Mouse (Mus musculus) left cerebral cortex, adult 9 months (tissue): ENCODE data around the gene Ftsj3.

Experiments
- DNase-seq, 2 experiments: peaks; one replicate each; pipeline ENCODE4 v3.0.0; 2022; ENCODE audit warnings: low spot score in 2 of 2

Ftsj3 gene

DNA sequence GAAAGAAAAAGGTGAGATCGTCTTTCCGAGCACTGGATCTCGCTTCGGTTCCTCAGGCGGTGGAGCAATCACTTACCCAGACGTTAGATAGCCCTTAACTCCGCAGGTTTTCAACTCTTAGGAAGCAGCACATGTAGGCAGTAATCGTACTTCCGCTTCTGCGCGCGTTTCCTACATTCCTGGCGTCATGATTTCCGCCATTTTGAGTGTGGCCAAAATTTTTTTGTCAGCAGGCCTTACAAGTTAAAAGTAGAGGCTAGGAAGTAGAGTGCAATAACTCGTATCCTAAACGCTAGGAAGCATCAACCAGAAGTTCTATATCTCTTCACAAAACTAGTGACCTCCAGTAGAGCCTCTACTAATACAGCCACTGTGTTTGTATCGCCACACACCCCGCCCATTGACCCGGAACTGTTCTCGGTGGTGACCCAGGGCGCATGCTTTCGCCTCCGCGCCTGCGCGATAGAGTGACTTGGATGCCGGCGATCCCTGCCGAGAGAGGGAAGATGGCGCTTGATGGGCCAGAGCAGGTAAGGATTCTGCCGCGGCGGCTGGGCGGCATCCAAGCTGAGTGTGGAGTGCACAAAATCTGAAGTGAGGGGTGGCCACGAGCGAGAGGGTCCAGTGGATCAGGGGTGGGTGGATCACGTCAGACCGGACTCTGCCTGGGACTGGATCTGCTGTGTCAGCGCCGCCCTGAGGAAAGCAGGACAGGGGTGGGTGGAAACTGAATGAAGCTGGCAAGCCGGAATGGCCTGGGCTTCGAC, at the start of gene Ftsj3, which contains the start of gene Psmc5:
Ftsj3 (minus strand) TSS at position 395 of the 767 bp plus-strand sequence.
Psmc5 (plus strand) TSS at position 470 of the 767 bp plus-strand sequence.
- peak; percentile 92 to 99 for DNase-seq

DNA sequence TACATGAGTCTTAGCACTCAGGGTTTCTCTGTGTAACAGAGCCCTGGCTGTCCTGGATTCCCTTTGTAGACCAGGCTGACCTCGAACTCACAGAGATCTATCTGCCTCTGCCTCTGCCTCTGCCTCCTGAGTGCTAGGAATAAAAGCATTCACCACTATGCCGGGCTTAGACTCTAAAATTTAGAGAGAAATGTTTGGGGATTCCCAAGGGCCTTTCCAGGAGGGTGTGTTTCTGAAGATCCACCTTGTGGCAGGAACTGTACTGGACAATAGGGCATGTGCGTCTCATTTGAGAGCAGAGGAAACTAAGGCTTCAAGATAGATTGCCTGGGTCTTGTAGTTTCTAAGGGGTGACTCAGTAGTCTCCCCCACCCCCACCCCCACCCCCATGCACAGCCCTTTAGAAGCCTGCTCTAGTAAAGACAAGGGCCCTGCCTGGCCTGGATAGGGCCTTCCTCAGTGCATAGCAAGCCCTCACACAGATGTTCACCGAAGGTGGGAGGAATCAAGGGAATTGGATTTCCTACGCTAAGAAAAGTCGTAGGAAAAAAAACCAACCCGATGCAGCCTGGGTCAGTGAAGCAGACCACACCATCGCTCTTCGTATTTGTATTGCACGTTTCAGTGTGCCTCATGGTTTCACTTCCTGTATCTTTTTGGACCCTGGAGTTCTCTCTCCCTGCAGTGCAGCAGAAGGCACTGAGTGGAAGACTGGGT, 49.6 kb upstream of the Ftsj3 start:
- DNase-seq, result no peak

- peak in 1 of 2 experiments; percentile 16 for DNase-seq
Measured at GRCm38 (mm10) chr11:106302634-106303033, 46.8 kb upstream of the Ftsj3 start.

DNA sequence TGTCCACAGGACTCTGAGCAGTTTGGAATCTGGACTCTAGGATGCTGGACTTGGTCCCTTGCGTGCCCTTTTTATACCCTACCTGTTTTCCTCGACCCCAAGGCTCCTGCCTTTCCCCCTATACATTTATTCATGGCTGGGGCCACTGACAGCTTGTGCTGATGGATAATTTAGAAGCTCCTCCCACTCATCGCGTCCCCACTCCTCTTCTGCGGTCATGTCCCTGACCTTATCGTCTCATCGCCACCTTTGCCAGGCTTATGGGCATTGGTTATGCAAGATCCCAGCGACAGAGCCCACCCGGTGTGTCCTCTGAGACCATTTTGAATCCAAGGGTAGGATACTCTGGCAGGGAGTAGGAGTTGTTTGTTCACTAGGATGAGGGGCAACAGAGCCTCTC, 45.9 kb upstream of the Ftsj3 start, which contains the start of gene Gh:
Gh (minus strand) TSS at position 101 of the 400 bp plus-strand sequence.
- no peak for DNase-seq

- DNase-seq, result no peak
Measured at GRCm38 (mm10) chr11:106291861-106292260, 36.0 kb upstream of the Ftsj3 start.

- DNase-seq, result no peak
Measured at GRCm38 (mm10) chr11:106290376-106290775, 34.5 kb upstream of the Ftsj3 start.

DNA sequence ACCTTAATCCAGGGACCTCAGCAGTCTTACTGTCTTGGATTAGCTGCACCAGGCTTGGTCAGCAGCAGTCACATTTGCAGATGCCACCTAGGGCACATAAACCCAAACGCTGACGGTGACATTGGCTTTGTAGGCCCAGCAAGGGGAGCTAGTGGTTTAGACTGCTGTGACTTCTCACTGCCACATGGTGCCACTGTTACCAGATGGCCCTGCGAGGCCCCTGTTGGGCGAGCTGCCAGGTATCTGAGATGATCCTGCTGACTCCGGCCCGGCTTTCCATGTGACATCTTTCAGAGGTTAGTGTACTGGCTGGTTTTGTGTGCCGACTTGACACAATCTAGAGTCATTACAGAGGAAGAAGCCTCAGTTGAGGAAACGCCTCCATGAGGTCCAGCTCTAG, 33.5 kb upstream of the Ftsj3 start:
- DNase-seq, result no peak

DNA sequence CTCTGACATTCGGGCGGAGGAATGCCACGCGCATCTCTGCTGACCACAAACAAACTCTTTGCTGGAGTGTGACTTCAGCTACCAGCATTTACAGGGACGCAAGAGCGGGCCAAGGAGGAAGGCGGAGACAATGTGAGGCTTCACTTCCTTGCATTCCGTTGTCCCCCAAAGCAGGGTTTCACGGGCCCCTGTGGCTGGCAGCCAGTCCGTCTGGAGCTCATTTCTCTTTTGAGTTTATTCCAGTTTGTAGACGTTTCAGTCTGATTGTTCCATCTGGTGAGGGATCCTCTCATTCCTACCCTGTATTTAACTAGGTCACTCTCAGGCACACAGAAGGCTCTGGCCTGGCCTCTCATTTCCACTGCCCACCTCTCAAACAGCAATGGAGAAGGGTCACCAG, 31.1 kb upstream of the Ftsj3 start:
- DNase-seq, result no peak

DNA sequence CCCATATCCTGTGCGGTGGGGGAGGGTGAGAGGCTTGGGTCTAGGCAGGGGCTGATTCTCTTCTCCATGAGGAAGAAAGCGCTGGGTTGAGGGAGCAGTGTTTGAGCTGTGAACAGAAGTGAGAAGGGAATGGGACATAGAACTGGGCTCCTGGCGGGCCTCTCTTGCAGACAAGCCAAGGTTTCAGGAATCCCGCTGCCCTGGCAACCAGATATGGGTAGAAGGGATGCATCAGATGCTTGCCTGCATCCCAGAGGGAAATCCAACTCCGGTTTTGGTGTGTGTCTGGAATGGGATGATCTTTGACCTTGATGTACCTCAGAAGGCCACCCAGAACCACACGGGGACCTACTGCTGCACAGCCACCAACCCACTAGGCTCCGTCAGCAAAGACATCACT, 30.3 kb upstream of the Ftsj3 start:
- DNase-seq, result no peak

- no peak for DNase-seq
Measured at GRCm38 (mm10) chr11:106284126-106284525, 28.2 kb upstream of the Ftsj3 start.

DNA sequence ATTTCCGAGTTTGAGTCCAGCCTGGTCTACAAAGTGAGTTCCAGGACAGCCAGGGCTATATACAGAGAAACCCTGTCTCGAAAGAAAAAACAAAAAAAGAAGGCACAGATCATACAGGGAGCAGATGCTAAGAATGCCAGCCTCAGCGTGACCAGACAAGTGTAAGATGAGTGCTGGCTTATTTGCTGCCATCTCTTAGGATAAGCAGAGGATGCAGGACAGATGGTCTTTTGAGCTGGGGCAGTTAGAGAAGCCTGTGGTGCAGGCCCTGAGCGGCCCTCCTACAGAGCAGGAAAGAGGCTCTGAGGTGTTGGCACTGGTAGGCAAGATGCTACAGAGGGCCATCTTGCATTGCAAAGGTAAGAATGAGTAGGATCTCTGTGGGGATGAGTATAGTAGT, 27.5 kb upstream of the Ftsj3 start:
- no peak for DNase-seq

DNA sequence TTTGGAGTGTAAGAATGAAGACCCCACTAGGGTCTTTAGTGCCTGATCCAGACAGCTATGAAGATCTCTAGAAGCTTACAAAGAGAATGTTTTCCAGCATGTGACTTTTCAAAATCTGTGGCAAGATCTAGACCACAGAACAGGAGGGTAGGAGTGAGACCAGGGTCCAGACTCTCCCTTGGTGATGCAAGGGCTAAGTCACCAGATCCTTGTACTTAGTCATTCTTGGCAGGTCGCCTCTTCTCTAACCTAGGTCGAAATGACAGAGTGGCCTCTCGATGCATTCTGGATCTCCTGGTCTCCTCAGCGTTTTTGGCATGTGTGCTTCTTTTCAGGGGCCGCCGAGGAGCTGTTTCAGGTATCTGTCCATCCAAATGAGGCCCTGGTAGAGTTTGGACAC, 26.6 kb upstream of the Ftsj3 start:
- no peak for DNase-seq

GRCm38 (mm10) chr11:106276454-106276853, 20.6 kb upstream of the Ftsj3 start, which contains the start of gene Tcam1:
TSS of gene Tcam1 (plus strand) at chr11:106276672.
- peak; percentile 75 to 96 for DNase-seq

DNA sequence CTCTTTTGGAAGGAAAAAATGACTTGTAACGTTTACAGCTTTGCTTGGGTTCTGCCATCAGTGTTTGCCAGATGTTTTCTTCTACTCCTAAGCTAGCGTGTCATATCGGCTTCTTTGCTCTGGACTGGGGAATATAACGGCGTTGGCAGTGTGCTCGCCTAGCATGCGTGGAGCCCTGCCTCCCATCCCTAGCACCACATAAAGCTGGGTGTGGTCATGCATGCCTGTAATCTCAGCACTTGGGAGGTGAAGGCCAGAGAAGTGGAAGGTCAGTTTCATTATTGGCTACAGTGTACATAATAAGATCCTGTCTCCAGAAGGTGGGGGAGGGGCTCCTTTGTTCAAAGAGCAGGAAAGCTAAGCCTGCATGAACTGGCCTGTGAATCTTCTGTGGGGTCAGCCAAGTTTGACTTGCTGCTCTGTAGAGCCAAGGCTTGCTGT, 19.1 kb upstream of the Ftsj3 start:
- no peak for DNase-seq

DNA sequence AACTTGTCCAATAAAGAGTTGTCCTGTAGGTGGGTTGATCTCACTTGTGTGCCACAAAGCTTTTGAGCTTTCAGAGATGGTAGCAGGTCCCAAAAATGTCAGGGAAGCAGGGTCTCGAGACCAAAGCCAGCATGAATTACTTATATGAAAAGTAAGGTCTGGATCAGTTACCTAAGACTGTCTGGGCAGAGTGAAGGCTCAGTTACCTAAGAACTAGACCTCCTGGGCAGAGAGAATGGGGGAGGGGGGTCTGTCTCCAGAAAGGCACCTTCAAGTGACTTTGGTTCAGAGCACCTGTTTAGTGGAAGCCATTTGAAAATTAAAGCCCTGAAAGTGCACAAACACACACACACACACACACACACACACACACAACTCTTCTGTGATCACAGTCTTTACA, 18.5 kb upstream of the Ftsj3 start:
- DNase-seq, result no peak

DNA sequence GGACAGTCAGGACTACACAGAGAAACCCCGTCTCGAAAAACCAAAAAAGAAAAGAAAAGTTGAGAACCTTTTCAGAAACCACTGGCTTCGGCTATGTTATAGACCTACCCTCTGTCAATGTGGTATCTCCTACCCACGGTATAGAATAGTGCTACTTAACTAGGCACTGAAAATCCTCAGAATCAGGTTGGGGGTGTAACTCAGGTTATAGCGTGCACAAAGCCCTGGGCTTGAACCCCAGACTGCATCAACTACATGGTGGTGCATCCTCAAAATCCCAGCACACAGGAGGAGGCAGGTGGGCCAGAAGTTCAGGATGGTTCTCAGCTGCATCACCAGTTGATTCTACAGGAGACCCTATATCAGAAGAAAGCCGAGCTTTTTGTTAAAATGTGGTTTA, 17.9 kb upstream of the Ftsj3 start:
- DNase-seq, result no peak

- DNase-seq, result no peak
Measured at GRCm38 (mm10) chr11:106273311-106273684, 17.4 kb upstream of the Ftsj3 start.

- DNase-seq, result peak; percentile 99
Measured at GRCm38 (mm10) chr11:106272644-106273310, 16.9 kb upstream of the Ftsj3 start, which contains the start of gene Smarcd2. TSS of gene Smarcd2 (minus strand) at chr11:106272972.

- no peak for DNase-seq
Measured at GRCm38 (mm10) chr11:106271794-106272643, 16.1 kb upstream of the Ftsj3 start.

DNA sequence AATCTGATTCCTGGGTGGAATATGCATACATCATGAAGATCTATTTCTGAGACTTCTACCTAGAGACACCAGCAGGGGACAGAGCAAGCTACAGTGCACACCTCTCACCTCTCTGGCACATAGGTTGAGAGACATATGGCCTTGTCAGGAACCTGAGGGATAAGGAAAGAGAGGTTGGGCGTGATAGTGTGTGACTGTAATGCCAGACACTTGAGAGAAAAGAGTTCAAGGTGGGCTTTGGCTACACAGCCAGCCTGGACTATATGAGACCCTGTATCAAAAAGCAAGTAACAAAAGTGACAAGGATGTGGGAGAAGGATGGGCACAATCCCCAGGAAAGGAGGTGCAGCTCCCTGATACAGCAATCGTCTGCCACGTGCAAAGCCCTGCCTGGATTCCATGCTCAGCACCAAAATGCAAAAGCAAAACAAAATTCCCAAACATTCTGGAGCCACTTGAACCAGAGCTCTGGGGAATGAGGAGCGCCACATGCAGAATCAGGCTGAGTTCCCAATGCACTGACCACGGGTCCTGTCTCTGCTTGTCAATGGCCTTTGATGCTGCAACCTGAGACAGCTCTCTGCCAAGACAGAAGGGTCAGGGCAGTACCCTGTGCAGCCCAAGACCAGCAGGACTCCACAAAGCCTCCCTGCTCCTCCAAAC, 15.4 kb upstream of the Ftsj3 start:
- DNase-seq, result no peak

- no peak for DNase-seq
Measured at GRCm38 (mm10) chr11:106269060-106269431, 13.2 kb upstream of the Ftsj3 start.
